Mouse (Mus musculus) ES-Bruce4 (cell line): ENCODE data around the gene Ece1. TPM values are rescaled to one million over a fixed set of nuclear protein-coding genes. Genes with fewer than 3 reads are reported as not detected.
A peak's percentile ranks its signal among the peaks of the same experiment; 100 is the strongest.
"Not testable (repeated sequence)": the region's sequence is repeated elsewhere in the genome, so short reads cannot be mapped to it uniquely, and the experiment has no call there.

Experiments
- H3K27ac ChIP-seq: 2 replicates; pipeline ENCODE4 v1.5.1; 2012; ENCODE audit warnings: low read length, inconsistent platforms; ENCODE audit not compliant: insufficient read depth
- H3K27me3 ChIP-seq: 2 replicates; pipeline ENCODE4 v1.6.1; 2012; ENCODE audit warnings: mild to moderate bottlenecking, low read length, inconsistent platforms; ENCODE audit not compliant: control insufficient read depth, poor library complexity, insufficient read depth, severe bottlenecking
- H3K36me3 ChIP-seq: 2 replicates; pipeline ENCODE4 v1.6.1; 2012; ENCODE audit warnings: inconsistent platforms, mild to moderate bottlenecking, low read length, moderate library complexity; ENCODE audit not compliant: control insufficient read depth, poor library complexity, insufficient read depth, severe bottlenecking
- H3K4me1 ChIP-seq: one replicate; pipeline ENCODE4 v1.8.1; 2011; ENCODE audit warnings: low read length; ENCODE audit not compliant: control insufficient read depth, insufficient read depth
- H3K4me3 ChIP-seq: 2 replicates; pipeline ENCODE4 v1.5.1; 2011; ENCODE audit warnings: low read depth, mild to moderate bottlenecking, low read length
- H3K9ac ChIP-seq: 2 replicates; pipeline ENCODE4 v1.6.1; 2012; ENCODE audit warnings: low read depth, mild to moderate bottlenecking, inconsistent platforms; ENCODE audit not compliant: poor library complexity, severe bottlenecking
- H3K9me3 ChIP-seq: replicated peaks from 2 replicates; pipeline ENCODE4 v1.6.1; 2012; ENCODE audit warnings: mild to moderate bottlenecking, low read length, inconsistent platforms; ENCODE audit not compliant: control insufficient read depth, poor library complexity, insufficient read depth, severe bottlenecking
- CTCF ChIP-seq: IDR thresholded peaks from one replicate; pipeline ENCODE4 v1.8.1; 2011; ENCODE audit warnings: low read depth, low read length
- EP300 ChIP-seq: IDR thresholded peaks from 2 replicates; pipeline ENCODE4 v1.6.1; 2011; ENCODE audit warnings: low read depth, low read length; ENCODE audit not compliant: insufficient read depth
- POLR2A ChIP-seq: IDR thresholded peaks from one replicate; pipeline ENCODE4 v1.8.1; 2011; ENCODE audit warnings: low read length; ENCODE audit not compliant: insufficient read depth
- polyA plus RNA-seq: library from polyadenylated mRNA; stranded (reverse); fragments of >200 nt; gene quantifications from 2 replicates; pipeline ENCODE4 v1.2.4, GENCODE M21; 2011; ENCODE audit warnings: low read depth; ENCODE audit not compliant: missing spikeins, insufficient read depth, insufficient read length

Gene Ece1
- polyA plus RNA-seq, 1 experiment = 28.3 TPM

DNA sequence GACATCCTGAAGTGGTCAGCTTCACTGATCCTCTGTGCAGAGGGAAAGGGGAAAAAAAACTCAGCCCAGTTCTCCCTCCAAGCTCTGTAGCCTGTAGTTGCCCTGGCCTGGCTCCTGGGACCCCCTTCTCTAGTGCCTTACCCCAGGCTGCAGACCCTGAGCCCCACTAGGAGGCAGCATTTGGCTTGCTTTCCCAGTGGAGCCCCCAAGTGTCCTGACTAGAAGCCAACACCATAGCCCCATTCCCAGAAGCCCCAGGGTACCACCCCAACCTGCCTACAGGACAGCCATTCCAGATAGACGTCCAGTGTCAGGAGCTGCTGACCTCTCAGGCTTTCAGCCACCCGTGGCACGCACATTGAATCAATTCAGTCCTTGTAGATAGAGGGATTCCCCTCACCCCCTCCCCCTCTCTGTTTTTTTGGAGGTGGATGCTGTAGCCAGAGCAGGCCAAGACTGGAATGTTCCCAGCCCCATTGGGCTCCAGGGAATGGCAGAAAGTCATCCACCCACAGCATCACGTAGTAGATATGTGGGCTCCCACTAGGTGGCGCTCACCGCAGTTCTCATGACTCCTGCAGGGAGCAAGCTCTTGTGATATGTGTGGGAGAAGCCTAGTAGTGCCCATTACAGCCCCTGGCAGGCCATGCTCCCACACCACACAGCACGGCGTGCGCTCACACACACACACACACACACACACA, 102.0 kb downstream of the Ece1 start:
- no peaks in the 10 kb centered on the region for H3K4me1 ChIP-seq
- no peak overlapping the region for H3K9ac ChIP-seq
- no peaks in the 10 kb centered on the region for H3K9me3 ChIP-seq
- no peak overlapping the region for H3K4me3 ChIP-seq
- no peak overlapping the region for H3K27ac ChIP-seq
- TF ChIP-seq CTCF (peak; percentile 76), POLR2A (no peak)
- peaks cover 3% of the 10 kb centered on the region; the same call in 1 of the 2 replicates for H3K36me3 ChIP-seq
- H3K27me3 ChIP-seq = no peaks in the 10 kb centered on the region

GRCm38 (mm10) chr4:137964585-137964930, 102.5 kb downstream of the Ece1 start:
- Histone ChIP-seq H3K4me3 (no peak overlapping the region), H3K9ac (no peak overlapping the region), H3K27ac (no peak overlapping the region), H3K9me3 (no peaks in the 10 kb centered on the region), H3K27me3 (no peaks in the 10 kb centered on the region), H3K4me1 (no peaks in the 10 kb centered on the region), H3K36me3 (no peaks in the 10 kb centered on the region; the same call in 1 of the 2 replicates)
- TF ChIP-seq EP300 (no peak), CTCF (no peak), POLR2A (no peak)

- Histone ChIP-seq H3K9me3 (no peaks in the 10 kb centered on the region), H3K36me3 (no peaks in the 10 kb centered on the region), H3K27me3 (no peaks in the 10 kb centered on the region), H3K4me3 (no peak overlapping the region), H3K4me1 (no peaks in the 10 kb centered on the region), H3K27ac (no peak overlapping the region), H3K9ac (no peak overlapping the region)
- TF ChIP-seq EP300 = no peak
- no peak for TF ChIP-seq POLR2A
- peak; percentile 99 for TF ChIP-seq CTCF
Observed at GRCm38 (mm10) chr4:137968203-137968602, 106.2 kb downstream of the Ece1 start.

DNA sequence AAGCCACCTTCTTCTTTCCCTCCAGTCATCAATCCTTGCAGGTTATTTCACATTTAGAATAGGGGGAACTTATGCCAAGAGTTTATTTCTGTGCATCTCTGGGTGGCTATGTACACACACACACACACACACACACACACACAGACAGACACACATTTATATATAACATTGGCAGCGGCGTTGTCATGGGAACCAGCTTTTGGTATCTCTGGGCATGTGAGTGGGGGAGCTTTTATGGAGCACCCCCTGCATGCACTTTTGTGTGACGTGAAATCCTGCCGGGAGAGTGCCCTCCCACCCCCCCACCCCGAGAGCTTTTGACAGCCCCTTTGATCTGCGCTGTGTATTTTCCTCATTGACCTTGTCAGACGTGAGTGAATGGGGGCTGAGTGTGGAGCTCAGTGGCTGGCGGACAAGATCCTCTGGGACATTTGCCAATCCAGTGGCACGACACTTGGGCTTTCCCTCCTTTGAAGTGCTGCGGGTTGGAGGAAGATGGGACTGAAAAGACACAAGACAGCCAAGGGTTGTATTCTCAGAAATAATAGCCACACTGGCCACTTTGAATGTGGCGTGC, 108.7 kb downstream of the Ece1 start:
- H3K36me3 ChIP-seq, H3K4me1 ChIP-seq, H3K9me3 ChIP-seq, H3K9ac ChIP-seq, H3K27me3 ChIP-seq, H3K27ac ChIP-seq, H3K4me3 ChIP-seq: not testable (repeated sequence)

DNA sequence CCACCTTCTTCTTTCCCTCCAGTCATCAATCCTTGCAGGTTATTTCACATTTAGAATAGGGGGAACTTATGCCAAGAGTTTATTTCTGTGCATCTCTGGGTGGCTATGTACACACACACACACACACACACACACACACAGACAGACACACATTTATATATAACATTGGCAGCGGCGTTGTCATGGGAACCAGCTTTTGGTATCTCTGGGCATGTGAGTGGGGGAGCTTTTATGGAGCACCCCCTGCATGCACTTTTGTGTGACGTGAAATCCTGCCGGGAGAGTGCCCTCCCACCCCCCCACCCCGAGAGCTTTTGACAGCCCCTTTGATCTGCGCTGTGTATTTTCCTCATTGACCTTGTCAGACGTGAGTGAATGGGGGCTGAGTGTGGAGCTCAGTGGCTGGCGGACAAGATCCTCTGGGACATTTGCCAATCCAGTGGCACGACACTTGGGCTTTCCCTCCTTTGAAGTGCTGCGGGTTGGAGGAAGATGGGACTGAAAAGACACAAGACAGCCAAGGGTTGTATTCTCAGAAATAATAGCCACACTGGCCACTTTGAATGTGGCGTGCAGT, 112.9 kb downstream of the Ece1 start:
- not testable (repeated sequence) for H3K36me3 ChIP-seq, H3K4me3 ChIP-seq, H3K9me3 ChIP-seq, H3K9ac ChIP-seq, H3K4me1 ChIP-seq, H3K27me3 ChIP-seq, H3K27ac ChIP-seq

DNA sequence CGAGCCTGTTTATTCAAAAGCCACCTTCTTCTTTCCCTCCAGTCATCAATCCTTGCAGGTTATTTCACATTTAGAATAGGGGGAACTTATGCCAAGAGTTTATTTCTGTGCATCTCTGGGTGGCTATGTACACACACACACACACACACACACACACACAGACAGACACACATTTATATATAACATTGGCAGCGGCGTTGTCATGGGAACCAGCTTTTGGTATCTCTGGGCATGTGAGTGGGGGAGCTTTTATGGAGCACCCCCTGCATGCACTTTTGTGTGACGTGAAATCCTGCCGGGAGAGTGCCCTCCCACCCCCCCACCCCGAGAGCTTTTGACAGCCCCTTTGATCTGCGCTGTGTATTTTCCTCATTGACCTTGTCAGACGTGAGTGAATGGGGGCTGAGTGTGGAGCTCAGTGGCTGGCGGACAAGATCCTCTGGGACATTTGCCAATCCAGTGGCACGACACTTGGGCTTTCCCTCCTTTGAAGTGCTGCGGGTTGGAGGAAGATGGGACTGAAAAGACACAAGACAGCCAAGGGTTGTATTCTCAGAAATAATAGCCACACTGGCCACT, 117.1 kb downstream of the Ece1 start:
- H3K4me1 ChIP-seq, H3K9ac ChIP-seq, H3K27me3 ChIP-seq, H3K9me3 ChIP-seq, H3K27ac ChIP-seq, H3K4me3 ChIP-seq, H3K36me3 ChIP-seq: not testable (repeated sequence)
